Mouse (Mus musculus): ENCODE measurements around the gene B3gnt8. TPM values are rescaled to one million over a fixed set of nuclear protein-coding genes. Genes with fewer than 3 reads are reported as not detected.
"Not testable (repeated sequence)": the region's sequence is repeated elsewhere in the genome, so short reads cannot be mapped to it uniquely, and the experiment has no call there.

Gene B3gnt8
- 1 to 10 TPM in 1 of 2 experiments, under 1 TPM in 1; 0.87 to 1.5 TPM for total RNA-seq (2021)
- long read RNA-seq, experiment 1, partial matches to known transcripts, result 0 of 1 reads
- long read RNA-seq, experiment 1, other reads (novel, unspliced or antisense), result 1 of 1 reads
- long read RNA-seq, experiment 2, result 0 reads

DNA sequence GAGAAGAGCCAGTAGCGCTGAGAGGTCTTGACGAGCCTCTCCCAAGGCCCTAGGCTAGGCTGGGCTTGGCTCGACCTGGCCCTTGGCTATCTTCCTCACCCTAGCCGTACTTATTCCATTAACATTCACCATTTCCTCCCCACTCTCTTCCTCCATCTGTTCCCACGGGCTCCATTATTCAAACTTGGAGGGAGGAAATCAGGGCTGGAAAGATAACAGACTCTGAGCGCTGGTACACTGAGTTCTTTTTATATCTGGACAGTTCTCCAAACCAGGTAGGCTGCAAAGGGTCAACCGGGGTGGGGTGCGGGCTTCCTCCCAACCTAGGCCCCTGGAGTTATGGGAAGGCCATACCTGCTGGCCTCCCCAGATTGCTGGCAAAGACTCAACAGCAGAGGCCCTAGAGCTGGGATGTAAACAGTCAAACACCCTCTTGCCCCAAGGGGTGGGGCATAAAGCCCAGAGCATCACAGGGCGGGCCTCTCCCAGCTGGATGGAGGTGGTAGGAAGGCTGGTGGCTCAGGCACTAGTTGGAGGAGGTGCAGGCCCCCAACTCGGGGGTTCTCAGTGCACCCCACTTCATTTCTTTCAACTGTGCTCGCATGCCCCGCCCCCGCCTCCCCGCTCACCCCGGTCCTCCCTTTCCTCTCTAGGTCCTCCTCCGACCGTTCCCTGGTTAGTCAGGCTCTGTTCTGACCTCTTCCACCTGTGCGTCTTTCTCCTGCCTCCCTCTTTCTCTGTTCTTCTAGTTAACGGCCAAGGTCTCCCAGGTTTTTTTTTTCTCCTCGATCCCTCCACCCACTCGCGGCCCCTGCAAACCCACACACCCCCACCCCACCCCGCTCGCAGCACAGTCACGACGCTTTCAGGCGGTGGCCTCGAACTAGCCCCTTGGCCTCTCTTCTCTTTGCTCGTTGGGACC, at the start of gene B3gnt8:
B3gnt8 (plus strand) TSS at position 146 of the 922 bp plus-strand sequence.
- DNase-seq, result peak; percentile 72

GRCm38 (mm10) chr7:25576793-25577437, 49.5 kb upstream of the B3gnt8 start:
- DNase-seq, result not testable (repeated sequence)

GRCm38 (mm10) chr7:25579441-25579840, 47.0 kb upstream of the B3gnt8 start:
- no peak for DNase-seq

- DNase-seq, result no peak
These were observed 44.1 kb upstream of the B3gnt8 start for GRCm38 (mm10) chr7:25582301-25582810.

DNA sequence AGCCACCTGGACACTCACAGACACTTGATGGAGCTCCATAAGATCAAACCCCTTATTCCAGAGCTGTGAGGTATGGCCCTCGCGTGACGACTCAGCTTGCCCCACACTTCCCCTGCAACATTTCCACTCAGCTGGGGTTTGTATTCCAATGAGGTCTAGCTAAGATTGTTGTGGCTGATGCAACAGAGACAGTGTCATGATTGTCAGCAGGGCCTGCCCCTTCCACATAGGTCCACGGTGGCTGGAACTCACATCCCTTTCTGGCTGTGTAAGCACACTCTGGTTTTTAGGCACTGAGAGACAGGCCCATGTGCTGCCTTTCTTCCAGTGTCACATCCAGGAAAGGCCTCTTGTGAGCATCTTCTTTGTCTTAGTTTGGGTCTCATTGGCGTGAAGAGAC, 41.8 kb upstream of the B3gnt8 start:
- no peak for DNase-seq

GRCm38 (mm10) chr7:25585351-25586204, 40.9 kb upstream of the B3gnt8 start:
- DNase-seq, result no peak

DNA sequence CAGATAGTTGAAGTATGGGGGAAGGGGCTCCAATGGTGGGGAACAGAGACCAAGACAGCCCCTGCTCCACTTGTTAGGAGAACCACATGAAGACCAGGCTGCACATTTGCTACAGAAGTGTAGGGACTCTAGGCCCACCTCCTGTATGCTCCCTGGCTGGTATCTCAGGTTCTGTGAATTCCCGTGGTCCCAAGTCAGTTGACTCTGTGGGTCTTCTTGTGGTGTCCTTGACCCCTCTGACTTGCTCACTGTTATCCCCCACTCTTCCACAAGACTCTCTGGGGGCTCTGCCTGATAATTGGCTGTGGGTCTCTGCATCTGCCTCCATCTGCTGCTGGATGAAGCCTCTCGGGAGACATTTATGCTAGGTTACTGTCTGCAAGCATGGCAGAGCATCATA, 35.2 kb upstream of the B3gnt8 start:
- no peak for DNase-seq

DNA sequence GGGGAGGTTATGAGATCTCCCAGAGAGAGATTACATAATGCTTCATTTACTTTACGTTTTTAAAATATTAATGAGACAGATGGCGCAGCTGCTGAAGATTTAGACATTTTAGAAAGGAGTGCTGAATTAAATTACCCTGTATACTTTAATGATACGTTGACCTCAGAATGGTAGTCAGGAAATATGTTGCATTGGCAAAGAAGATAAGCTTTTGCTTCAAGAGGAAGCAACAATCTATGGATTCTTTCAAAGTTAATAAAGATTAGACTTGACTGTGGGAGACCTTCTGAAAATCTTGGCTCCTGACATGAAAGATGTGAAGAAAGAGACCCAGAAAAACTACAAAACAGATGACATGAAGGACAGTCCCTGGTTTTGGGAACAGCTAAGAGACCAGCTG, 32.6 kb upstream of the B3gnt8 start:
- DNase-seq, result no peak

DNA sequence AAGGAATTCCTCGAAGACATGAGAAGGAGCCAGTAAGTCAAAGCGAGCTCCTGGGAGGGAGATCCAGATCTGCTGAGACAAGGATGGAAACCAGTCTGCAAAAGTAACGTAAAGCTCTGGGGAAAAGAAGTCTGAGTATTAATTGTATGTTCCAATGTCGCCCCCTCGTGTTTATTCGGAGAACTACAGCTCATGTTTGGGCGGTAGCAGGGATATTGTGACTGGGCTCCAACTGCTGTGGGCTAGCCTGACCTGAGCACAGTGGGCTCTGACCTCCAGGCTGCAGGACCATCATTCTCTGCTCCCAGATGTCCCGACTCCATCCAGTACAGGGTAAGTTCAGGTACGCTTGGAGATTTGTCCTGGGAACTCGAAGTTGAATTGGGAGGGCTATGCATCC, 26.8 kb upstream of the B3gnt8 start:
- DNase-seq, result peak; percentile 18

DNA sequence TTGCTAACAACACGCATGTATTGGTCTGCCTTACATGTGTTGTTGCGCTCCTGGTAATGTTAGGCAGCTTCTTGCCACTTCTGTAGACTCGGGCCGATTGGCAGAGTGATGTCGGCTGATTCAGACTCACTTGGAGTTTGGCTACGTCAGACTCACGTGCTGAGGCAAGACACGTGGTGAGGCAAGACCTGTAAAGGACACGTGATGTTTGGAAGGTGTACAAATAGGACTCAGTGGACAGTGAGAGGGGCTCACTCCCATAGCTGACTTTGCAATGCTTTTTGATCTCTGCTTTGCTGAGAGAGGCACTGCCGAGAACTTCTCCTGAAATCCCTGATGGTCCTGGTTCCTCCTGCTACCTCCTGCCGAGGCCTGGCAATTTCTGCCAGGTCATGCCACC, 25.8 kb upstream of the B3gnt8 start:
- DNase-seq, result no peak

DNA sequence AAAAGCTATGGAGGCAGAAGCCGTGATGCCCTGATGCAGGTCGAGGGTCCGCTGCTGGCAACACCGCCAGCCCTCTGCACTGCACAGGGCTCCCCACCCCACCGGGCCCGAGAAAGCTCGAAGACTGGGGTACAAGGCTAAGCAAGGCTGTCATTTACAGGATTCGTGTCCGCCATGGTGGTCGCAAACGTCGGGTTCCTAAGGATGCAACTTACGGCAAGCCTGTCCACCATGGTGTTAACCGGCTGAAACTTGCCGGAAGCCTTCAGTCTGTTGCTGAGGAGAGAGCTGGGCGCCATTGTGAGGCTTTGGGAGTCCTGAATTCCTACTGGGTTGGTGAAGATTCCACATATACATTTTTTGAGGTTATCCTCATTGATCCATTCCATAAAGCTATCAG, 25.1 kb upstream of the B3gnt8 start:
- no peak for DNase-seq

GRCm38 (mm10) chr7:25606625-25607063, 19.8 kb upstream of the B3gnt8 start:
- no peak for DNase-seq

DNA sequence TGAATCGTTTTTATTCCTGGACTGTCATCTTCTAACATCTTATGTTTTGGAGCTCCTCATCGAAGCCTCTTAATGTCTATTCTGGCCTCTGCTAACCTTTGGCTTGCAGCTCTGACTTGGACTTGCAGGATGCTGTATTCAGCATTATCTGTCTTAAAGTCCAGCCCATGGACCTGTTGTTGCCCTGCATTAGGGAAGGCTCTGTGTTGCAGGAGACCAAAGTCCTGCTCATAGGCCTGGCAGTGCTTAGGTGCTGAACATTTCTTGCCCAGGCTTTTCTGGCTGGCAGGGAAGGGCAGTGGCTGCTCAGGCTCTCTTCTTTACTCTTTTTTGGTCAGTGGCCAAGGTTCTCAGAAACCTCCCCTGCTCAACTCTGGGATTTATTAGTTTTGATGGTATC, 19.3 kb upstream of the B3gnt8 start:
- no peak for DNase-seq

DNA sequence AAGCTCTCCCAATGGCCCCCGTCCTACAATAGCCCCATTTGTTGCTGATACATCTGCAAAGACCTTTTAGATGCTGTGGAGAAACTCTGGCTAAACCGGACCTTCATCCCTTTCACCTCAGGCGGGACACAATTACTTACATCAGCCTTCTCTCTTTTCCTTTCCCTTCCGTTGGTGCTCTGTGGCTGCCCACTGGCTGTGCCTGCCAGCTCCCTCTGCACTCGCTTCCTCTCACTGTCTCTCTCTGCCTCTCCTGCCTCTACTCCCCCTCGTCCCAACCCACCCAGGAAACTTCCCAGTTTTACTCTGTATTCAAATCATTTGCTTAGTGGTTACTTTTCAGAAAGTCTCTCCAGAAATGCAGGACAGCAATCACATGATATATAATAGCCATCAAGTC, 16.4 kb upstream of the B3gnt8 start:
- DNase-seq, result no peak

DNA sequence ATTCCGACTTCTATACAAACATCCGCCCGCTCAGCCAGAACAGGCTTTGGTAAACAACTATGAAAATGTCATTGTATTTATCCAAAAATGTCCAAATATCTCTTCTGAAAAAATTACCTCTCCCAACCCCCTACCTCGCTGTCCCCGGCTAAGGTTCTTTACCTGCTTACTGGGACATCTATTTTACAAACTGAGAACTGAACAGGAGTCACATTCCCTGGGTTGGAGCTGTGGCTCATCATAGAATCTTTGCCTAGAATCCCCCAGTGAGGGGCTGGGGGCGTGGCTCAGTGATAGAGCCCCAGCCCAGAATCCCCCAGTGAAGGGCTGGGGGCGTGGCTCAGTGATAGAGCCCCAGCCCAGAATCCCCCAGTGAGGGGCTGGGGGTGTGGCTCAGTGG, 15.0 kb upstream of the B3gnt8 start:
- no peak for DNase-seq

DNA sequence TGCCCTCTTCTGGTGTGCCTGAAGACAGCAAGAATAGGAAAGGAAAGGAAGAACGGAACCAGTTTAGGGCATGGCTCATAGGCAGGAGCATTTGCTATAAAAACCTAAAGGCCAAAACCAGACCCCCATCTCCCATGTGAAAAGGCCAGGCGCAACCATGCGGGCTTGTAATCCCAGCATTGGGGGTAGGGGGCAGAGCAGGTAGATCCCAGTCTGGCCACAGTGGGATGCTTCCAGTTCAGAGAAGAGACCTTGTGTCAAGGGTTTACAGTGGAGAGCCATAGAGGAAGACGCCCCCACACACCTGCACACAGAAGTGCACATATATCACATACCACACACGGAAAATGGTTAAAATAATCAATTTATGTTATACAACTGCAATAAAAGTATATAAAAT, 12.4 kb upstream of the B3gnt8 start:
- DNase-seq, result no peak

DNA sequence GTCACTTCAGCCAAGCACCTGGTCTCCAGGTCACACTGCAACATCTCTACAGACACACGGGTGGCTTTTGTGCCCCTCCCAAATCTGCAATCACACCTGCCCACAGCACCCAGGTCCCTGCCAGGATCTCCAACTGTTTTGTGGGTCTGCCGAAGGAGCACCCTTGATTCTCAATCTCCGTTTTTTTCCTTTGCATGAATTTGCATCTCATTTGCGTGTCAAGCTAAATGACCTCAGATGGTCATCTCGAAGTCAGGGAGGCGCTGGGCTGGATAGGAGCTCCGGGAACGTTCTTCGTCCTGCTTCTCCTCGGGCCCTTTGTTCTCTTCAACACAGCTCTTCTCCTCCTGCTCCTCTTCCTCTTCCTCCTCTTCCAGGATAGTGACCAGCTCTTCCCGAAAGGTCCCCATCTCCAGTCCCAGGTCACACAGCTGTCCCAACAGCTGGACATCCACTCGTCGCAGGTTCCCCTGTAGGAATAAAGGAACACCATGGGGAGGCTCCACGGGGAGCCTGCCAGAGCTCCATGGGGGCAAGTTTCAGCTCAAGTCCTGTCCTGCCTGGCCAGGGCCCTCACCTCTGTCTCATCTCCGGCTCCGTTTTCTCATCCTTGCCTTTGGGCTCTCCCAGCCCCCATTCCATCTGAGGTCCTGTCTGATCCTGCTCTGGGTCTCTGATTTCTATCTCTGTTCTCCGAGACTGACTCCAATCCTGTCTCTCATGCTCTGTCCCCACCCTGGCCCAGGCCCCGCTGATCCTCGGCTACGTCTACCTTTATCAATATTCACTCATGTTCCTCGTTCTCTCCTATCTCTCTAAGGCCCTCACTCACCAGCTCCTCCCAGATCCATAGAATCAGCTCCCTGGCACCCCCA, 11.4 kb upstream of the B3gnt8 start:
- DNase-seq, result peak; percentile 4

DNA sequence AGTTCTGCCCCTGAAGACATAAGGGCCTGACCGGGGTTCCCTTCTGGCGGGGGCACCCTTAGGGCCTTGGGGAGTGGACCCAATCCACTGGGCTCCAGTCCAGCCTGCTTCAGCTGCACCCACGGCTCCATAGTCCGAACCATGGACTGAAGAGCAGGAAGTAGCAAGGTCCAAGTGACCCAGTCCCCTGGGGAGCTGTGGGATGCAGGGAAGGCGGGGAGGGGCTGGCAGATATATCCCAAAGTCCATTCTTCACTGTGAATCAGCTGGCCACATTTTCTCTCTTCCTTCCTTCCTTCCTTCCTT, 10.8 kb upstream of the B3gnt8 start, which contains the start of gene Erich4:
Erich4 (minus strand) TSS at position 187 of the 306 bp plus-strand sequence.
- DNase-seq, result peak; percentile 4

DNA sequence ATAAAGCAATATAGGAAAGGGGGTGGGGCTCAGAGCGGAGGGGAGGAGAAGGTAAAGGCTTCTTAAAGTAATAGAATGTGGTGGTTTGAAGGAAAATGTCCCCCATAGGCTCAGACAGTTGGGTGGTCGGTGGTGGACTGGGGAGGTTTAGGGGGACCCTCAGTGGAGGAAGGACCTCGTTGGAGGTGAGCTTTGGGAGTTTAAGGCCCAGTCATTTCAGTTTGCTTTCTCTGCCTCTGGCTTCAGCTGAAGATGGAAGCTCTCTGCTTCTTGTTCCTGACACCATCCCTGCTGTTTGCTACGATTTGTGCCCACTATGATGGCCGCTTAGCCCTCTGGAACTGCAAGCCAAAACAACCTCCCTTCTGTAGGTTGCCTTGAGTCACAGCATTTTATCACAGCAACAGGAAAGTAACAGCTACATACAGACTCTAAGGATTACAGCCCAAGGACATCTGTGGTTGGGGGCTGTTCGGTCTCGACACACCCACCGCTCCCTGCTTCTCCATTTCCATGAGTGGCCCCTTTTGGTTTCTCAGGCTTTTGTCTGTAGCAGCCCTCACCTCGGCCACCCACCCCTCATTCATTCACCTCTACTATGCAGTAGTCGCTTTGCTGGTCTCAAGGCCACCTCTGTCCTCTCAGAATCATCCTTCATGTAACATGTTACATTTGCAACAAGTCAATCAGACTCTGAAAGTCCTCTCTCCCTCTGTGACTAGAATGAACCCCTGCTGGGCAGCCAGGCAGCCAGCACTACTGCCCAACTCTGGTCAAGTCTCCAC, 8.9 kb upstream of the B3gnt8 start:
- DNase-seq, result peak; percentile 2

Data from gastrocnemius, postnatal 25 days (tissue).